Mouse (Mus musculus): ENCODE data around the gene Adamtsl3. TPM values are rescaled to one million over a fixed set of nuclear protein-coding genes. Genes with fewer than 3 reads are reported as not detected.

Gene Adamtsl3
- polyA plus RNA-seq, 1 experiment from 2014 or later: 1.3 TPM

DNA sequence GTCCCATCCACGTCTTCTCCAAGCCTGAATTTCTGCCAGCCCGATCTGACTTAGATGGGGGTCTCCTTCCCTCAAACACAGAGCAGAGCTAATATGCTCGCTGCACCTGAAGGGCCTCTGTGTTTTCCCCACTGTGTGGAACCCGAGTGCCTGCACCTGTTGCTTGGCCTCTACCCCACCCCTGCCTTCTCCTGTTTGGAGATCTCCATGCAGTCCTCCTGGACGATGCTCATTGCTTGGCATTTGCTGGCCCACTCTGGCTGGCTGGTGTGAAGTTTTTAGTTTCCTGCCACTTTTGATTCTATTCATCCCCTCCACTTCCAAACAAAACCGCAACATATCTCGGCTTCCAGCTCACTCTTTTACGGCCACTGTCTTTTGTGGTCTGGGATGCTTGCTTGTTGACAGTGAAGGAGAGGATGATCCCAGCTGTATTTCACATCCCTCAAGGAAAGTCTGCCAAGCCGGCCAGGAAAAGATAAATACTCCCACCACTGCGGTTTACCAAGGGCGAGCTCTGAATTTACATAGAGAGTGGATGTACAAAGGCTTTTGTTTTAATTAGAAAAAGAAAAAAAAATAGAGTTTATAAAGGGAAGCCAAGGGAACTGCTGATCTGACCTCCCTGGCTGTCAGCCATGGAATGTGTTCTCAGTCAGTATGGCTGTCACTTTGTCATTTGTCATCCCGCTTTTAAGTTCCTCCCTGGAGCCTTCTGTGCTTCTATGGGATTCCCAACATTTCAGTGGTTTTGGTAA is 198.4 kb downstream of the Adamtsl3 start:
- Histone ChIP-seq H3K4me2 (peak overlapping the region; percentile 10; the same call in 1 of the 2 replicates), H3K36me3 (no peaks in the 10 kb centered on the region), H3K4me3 (replicated peaks) (no peak overlapping the region), H3K4me1 (peaks cover 13% of the 10 kb centered on the region), H3K9me3 (no peaks in the 10 kb centered on the region), H3K9ac (no peak overlapping the region), H3K27me3 (replicated peaks) (no peaks in the 10 kb centered on the region), H3K27ac (peak overlapping the region; percentile 58; the same call in 1 of the 2 replicates)
- WGBS: 40% methylated on average over 12 of the region's 12 CpGs
- peak; percentile 65; the same call in 1 of the 2 replicates for ATAC-seq (ENCODE audit: insufficient read depth, low FRiP score, low read depth)

DNA sequence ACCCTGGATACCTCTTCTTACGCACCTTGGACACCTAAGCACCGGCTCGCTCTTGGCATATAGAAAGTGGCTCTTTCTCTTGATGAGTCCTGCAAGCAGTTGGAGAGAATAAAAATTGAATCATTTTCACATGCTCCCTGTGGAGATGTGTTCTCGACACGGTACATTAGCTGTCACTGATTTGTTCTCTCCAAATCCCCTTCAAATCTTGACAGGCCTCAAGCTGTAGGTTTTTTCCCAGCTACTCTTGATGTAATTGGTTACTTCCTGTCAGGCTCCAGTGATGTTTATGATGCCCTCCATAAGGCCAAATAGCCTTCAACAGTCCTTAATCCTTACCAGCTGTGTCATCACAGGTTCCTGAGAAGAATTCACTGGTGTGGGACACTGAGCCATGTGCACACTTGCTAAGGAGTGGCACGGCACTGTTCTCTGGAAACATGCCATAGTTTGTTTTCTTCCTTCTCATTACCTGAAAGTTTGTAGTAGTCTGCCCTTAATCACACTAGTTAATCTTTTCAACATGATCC is 209.0 kb downstream of the Adamtsl3 start:
- H3K9ac ChIP-seq: no peak overlapping the region
- no peaks in the 10 kb centered on the region for H3K27me3 ChIP-seq (replicated peaks)
- 79% methylated on average over 6 of the region's 6 CpGs for WGBS
- no peaks in the 10 kb centered on the region for H3K9me3 ChIP-seq
- no peaks in the 10 kb centered on the region for H3K36me3 ChIP-seq
- H3K4me1 ChIP-seq: no peaks in the 10 kb centered on the region
- H3K27ac ChIP-seq: no peak overlapping the region
- ATAC-seq (ENCODE audit: insufficient read depth, low FRiP score, low read depth): no peak
- H3K4me2 ChIP-seq: no peak overlapping the region
- no peak overlapping the region for H3K4me3 ChIP-seq (replicated peaks)

DNA sequence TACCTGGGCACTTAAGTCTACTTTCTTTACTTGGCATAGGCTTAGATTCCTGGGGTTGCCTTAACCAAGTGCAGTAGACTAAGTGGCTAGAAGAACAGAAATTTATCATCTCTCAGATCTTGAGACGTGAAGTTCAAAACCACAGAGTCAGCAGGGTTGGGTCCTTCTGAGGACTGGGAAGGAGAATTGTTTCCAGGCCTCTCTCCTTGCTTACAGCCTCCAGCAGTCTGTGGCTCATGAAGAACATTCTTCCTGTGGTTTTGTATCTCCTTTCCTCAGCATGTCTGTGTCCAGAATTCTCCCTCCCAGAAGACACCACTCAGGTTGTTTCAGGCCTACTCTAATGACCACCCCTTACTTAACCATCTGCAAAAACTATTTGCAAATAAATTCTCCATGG is 216.5 kb downstream of the Adamtsl3 start:
- Histone ChIP-seq H3K27ac (no peak overlapping the region), H3K4me3 (replicated peaks) (no peak overlapping the region), H3K9me3 (no peaks in the 10 kb centered on the region), H3K36me3 (no peaks in the 10 kb centered on the region), H3K27me3 (replicated peaks) (no peaks in the 10 kb centered on the region), H3K4me1 (no peaks in the 10 kb centered on the region; the same call in 1 of the 2 replicates), H3K4me2 (no peak overlapping the region), H3K9ac (no peak overlapping the region)
- WGBS: 67% methylated on average over 1 of the region's 1 CpGs
- no peak for ATAC-seq (ENCODE audit: insufficient read depth, low FRiP score, low read depth)

DNA sequence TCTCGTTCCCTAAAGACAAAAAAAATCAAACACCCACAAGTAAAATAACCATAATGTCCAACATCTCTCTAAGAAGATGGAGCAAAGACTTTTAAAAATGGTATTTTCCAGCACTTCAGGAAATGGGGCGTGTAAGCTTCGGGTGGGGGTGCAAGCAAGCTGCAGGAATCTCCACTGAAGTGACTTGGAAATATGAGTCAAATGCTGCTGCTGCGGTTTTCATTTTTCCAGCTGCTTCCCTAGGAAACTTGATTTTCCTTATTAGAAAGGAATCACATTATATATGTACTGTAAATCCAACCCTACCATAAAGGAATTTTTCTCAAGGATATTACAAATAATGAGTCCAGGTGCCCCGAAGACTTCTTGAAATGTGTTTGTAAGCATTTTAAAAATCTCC is 220.3 kb downstream of the Adamtsl3 start:
- no peak overlapping the region for H3K27ac ChIP-seq
- no peaks in the 10 kb centered on the region; the same call in 1 of the 2 replicates for H3K4me1 ChIP-seq
- no peak overlapping the region for H3K4me3 ChIP-seq (replicated peaks)
- no peak for ATAC-seq (ENCODE audit: insufficient read depth, low FRiP score, low read depth)
- WGBS: 59% methylated on average over 5 of the region's 5 CpGs
- no peaks in the 10 kb centered on the region for H3K9me3 ChIP-seq
- no peaks in the 10 kb centered on the region for H3K36me3 ChIP-seq
- H3K4me2 ChIP-seq: no peak overlapping the region
- H3K9ac ChIP-seq: no peak overlapping the region
- no peaks in the 10 kb centered on the region for H3K27me3 ChIP-seq (replicated peaks)

DNA sequence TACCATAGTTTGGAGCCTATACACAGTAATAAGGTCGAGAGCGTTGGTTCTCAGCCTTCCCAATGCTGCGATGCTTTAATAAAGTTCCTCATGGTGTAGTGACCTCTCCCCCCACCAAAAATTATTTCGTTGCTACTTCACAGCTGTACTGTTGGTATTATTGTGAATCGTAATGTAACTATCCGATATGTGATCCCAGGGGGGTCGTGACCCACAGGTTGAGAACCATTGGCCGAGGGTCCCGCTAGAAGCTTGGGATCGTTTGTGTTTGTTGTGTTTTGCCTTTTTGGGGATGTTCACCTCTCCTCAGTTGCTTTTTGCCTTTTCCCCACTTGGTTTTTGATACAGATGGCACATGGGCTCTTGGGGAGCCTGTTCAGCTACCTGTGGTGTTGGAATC is 220.9 kb downstream of the Adamtsl3 start:
- Histone ChIP-seq H3K4me2 (no peak overlapping the region), H3K27me3 (replicated peaks) (no peaks in the 10 kb centered on the region), H3K4me3 (replicated peaks) (no peak overlapping the region), H3K4me1 (no peaks in the 10 kb centered on the region; the same call in 1 of the 2 replicates), H3K9me3 (no peaks in the 10 kb centered on the region), H3K27ac (no peak overlapping the region), H3K36me3 (no peaks in the 10 kb centered on the region), H3K9ac (no peak overlapping the region)
- ATAC-seq (ENCODE audit: insufficient read depth, low FRiP score, low read depth): no peak
- 85% methylated on average over 10 of the region's 10 CpGs for WGBS

DNA sequence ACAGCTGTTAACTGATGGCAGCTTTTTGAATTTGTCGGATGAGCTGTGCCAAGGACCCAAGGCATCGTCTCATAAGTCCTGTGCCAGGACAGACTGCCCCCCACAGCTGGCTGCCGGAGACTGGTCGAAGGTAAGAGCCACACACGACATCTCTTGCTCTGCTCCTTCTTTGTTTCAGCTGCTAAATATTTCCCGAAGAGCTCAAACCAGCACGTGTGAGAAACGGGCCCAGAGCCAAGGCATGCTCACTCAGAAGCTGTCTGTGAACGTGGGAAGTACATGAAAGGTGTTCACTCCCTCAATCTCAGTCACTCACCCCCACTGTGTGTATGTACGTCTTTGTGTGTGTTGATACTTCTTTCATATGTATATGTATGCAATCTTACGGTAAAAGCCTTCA is 221.6 kb downstream of the Adamtsl3 start:
- H3K4me1 ChIP-seq: no peaks in the 10 kb centered on the region; the same call in 1 of the 2 replicates
- H3K27ac ChIP-seq: no peak overlapping the region
- no peak for ATAC-seq (ENCODE audit: insufficient read depth, low FRiP score, low read depth)
- WGBS: 67% methylated on average over 11 of the region's 11 CpGs
- no peak overlapping the region for H3K4me3 ChIP-seq (replicated peaks)
- no peaks in the 10 kb centered on the region for H3K27me3 ChIP-seq (replicated peaks)
- H3K9me3 ChIP-seq: no peaks in the 10 kb centered on the region
- no peaks in the 10 kb centered on the region for H3K36me3 ChIP-seq
- H3K4me2 ChIP-seq: no peak overlapping the region
- H3K9ac ChIP-seq: no peak overlapping the region

DNA sequence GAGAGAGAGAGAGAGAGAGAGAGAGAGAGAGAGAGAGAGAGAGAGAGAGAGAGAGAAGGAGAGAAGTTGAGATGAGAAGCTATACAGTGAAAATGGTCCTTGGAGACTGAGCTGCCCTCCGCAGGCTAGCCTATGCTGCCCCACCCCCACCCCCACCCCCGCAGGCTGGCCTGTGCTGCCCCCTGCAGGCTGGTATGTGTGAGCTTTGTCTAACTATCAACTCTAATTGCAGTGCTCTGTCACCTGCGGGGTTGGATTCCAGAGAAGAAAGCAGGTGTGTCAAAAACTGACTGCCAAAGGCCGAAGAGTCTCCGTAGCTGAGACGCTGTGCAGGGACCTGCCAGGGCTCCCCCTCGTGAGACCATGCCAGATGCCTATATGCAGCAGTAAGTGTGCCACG is 231.2 kb downstream of the Adamtsl3 start:
- Histone ChIP-seq H3K9me3 (no peaks in the 10 kb centered on the region), H3K27ac (no peak overlapping the region), H3K27me3 (replicated peaks) (no peaks in the 10 kb centered on the region), H3K4me1 (no peaks in the 10 kb centered on the region), H3K4me3 (replicated peaks) (no peak overlapping the region), H3K36me3 (no peaks in the 10 kb centered on the region), H3K9ac (no peak overlapping the region), H3K4me2 (no peak overlapping the region)
- no peak for ATAC-seq (ENCODE audit: insufficient read depth, low FRiP score, low read depth)
- 47% methylated on average over 8 of the region's 8 CpGs for WGBS

DNA sequence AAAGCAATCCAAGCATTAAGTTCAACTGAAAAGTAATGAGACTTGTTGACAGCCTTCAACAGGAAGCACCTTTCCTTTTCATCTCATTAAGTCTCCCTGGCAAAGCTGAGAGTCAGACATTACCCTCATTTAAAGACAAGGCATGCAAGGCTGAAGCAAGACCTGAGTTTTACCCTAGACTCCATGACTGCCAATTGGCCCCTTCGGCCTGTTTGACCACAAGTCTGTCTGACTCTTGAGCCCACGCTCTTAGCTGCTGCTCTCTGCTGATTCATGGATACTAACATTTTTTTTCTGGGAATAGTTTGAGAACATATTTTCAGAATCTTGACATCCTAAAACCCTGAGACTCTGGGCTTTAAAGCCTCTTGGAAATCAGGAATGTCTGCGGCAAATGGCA is 232.3 kb downstream of the Adamtsl3 start:
- Histone ChIP-seq H3K36me3 (no peaks in the 10 kb centered on the region), H3K4me3 (replicated peaks) (no peak overlapping the region), H3K27me3 (replicated peaks) (no peaks in the 10 kb centered on the region), H3K9ac (no peak overlapping the region), H3K4me2 (no peak overlapping the region), H3K9me3 (no peaks in the 10 kb centered on the region), H3K4me1 (no peaks in the 10 kb centered on the region), H3K27ac (no peak overlapping the region)
- 84% methylated on average over 3 of the region's 3 CpGs for WGBS
- ATAC-seq (ENCODE audit: insufficient read depth, low FRiP score, low read depth): no peak

DNA sequence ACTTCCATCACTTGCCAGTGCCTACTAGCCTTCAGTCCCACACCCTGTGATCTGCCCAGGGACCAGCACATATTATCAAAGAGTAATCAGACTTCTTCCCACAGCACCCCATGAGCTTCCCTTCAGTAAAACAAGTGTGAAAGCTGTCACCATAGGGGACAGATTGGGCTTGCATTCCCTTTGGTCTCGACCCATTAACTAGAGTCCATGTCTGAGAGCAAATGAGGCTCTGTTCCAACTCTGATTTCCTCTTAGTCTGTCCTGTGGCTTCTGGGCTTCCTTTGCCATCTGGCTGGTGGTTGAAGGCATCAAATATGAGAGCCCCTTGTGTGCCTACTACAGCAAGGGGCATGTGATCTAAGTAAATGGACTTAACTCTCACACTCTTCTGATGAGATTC is 237.5 kb downstream of the Adamtsl3 start:
- no peak for ATAC-seq (ENCODE audit: insufficient read depth, low FRiP score, low read depth)
- H3K4me2 ChIP-seq: no peak overlapping the region
- no peak overlapping the region for H3K9ac ChIP-seq
- no peaks in the 10 kb centered on the region for H3K9me3 ChIP-seq
- H3K27ac ChIP-seq: no peak overlapping the region
- H3K4me1 ChIP-seq: no peaks in the 10 kb centered on the region
- H3K36me3 ChIP-seq: no peaks in the 10 kb centered on the region
- no peaks in the 10 kb centered on the region for H3K27me3 ChIP-seq (replicated peaks)
- H3K4me3 ChIP-seq (replicated peaks): no peak overlapping the region
- 39% methylated on average over 1 of the region's 1 CpGs for WGBS

DNA sequence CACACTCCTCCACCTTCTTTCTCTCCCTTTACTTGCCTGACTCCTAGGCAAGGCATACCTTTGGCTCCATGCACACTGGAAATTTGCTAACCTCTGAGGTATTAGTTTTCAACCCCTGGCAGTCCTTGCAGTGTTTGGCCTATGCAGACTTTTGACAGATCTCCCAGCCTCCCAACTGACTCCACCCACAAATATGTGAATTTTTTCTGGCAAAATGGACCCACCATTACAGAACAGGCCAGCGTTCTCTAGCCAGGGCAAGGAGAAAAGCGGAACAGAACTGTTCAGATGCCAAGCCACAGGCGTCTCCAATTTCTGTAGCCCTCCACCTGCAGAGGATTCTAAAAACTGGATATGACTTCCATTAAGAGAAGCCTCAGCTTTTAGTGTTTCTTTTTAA is 244.5 kb downstream of the Adamtsl3 start:
- H3K36me3 ChIP-seq: no peaks in the 10 kb centered on the region
- H3K27me3 ChIP-seq (replicated peaks): no peaks in the 10 kb centered on the region
- H3K4me3 ChIP-seq (replicated peaks): no peak overlapping the region
- ATAC-seq (ENCODE audit: insufficient read depth, low FRiP score, low read depth): no peak
- no peak overlapping the region for H3K4me2 ChIP-seq
- H3K9me3 ChIP-seq: no peaks in the 10 kb centered on the region
- H3K9ac ChIP-seq: no peak overlapping the region
- H3K4me1 ChIP-seq: no peaks in the 10 kb centered on the region
- 73% methylated on average over 3 of the region's 3 CpGs for WGBS
- H3K27ac ChIP-seq: no peak overlapping the region

DNA sequence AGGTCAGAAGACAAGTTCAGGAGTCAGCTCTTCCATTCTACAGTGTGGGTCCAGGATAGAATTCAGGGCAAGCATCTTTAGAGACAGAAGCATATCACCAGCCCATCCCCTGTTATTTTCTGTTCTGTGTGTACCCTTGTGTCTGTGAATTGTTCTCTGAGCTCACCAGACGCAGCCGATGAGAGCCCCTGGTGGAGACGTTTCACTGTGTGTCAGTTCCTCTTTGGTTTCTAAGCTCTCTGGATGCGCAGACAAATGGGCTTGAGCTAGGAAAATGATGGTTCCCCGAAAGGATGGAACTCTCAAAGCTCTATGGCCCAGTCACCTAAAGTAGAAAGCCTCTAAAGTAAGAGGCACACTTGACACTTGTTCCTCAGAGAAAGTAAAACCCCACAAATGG is 246.3 kb downstream of the Adamtsl3 start:
- Histone ChIP-seq H3K36me3 (no peaks in the 10 kb centered on the region), H3K9me3 (no peaks in the 10 kb centered on the region), H3K4me1 (no peaks in the 10 kb centered on the region), H3K9ac (no peak overlapping the region), H3K27ac (no peak overlapping the region), H3K4me3 (replicated peaks) (no peak overlapping the region), H3K4me2 (no peak overlapping the region), H3K27me3 (replicated peaks) (no peaks in the 10 kb centered on the region)
- 63% methylated on average over 5 of the region's 5 CpGs for WGBS
- no peak for ATAC-seq (ENCODE audit: insufficient read depth, low FRiP score, low read depth)

DNA sequence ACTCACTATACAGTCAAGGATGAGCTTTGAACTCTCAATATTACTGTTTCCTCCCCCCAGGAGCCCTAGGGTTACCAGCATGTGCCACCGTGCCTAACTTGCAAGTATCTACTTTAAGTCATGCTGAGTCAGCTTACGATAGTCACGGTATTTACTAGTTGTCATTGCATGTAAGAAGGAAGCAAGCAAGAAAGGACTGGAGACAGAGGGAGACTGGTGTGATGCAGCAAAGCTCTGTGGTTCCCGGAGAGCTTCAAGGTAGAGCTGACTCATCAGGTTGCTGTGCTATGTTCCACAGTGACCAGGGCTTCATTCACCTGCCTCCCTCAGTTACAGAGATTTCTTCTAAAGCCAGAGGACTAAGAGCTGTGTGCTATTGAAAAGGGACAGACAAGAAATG is 247.0 kb downstream of the Adamtsl3 start:
- Histone ChIP-seq H3K4me1 (no peaks in the 10 kb centered on the region), H3K27me3 (replicated peaks) (no peaks in the 10 kb centered on the region), H3K36me3 (no peaks in the 10 kb centered on the region), H3K9ac (no peak overlapping the region), H3K4me2 (no peak overlapping the region), H3K4me3 (replicated peaks) (no peak overlapping the region), H3K27ac (no peak overlapping the region), H3K9me3 (no peaks in the 10 kb centered on the region)
- no peak for ATAC-seq (ENCODE audit: insufficient read depth, low FRiP score, low read depth)
- 81% methylated on average over 4 of the region's 4 CpGs for WGBS

Data from stomach, embryonic 15.5 days (tissue).